Mouse (Mus musculus) lung, postnatal 0 days (tissue): ENCODE measurements around the gene Apobr.

Source experiments
- CTCF ChIP-seq: IDR thresholded peaks from 2 replicates; pipeline ENCODE4 v1.5.1; 2016; ENCODE audit warnings: antibody characterized with exemption, mild to moderate bottlenecking
- EP300 ChIP-seq: IDR thresholded peaks from 2 replicates; pipeline ENCODE4 v1.6.1; 2016; ENCODE audit warnings: antibody characterized with exemption, mild to moderate bottlenecking, control low read depth

GRCm38 (mm10) chr7:126586839-126587238 is 2.1 kb downstream of the Apobr start:
- no peak for TF ChIP-seq CTCF
- no peak for TF ChIP-seq EP300
